28 mouse cellular contexts compared by ENCODE assay signal in the genomic region with DNA sequence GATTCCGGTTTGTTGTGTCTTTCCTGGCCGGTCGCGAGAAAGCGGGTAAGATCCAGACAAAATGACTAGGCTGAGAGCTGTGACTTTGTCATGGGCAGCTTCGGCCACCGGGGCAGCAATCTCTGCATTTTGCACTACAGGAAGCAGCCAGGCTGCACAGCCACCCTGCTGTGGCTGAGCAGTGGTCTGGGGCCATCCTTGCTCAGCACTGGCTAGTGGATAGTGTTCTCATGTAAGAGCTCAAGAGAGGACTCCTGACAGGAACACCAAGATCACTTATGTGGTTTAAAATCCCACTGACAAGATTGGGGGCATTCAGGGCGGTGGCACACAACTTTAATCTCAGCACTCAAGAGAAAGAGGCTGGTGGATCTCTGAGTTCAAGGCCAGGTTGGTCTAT.
"Had no signal": no experiment of that assay in that cellular context is flagged by ENCODE, and none has a peak within 500 bp of the region (broad histone marks: within the 10 kb centered on the region; RNA-seq: fewer than 3 reads in every experiment).

No protein-coding gene starts in this region.

- H3K9ac ChIP-seq: heart, embryonic 13.5 days; heart, embryonic 15.5 days; hindbrain, embryonic 13.5 days; hindbrain, embryonic 15.5 days; kidney, embryonic 15.5 days; limb, embryonic 12.5 days; liver, embryonic 13.5 days; liver, embryonic 15.5 days; liver, postnatal 0 days had no signal

- H3K4me1 ChIP-seq: heart, embryonic 13.5 days; heart, embryonic 15.5 days; kidney, embryonic 15.5 days; limb, embryonic 12.5 days; liver, embryonic 13.5 days; liver, embryonic 15.5 days had no signal

- H3K4me2 ChIP-seq: heart, embryonic 11.5 days; heart, embryonic 13.5 days; heart, embryonic 15.5 days; hindbrain, embryonic 13.5 days; hindbrain, embryonic 15.5 days; kidney, embryonic 15.5 days; limb, embryonic 12.5 days; liver, embryonic 11.5 days; liver, embryonic 13.5 days; liver, embryonic 15.5 days had no signal

- H3K27me3 ChIP-seq: heart, embryonic 13.5 days; heart, embryonic 15.5 days; hindbrain, embryonic 13.5 days; hindbrain, embryonic 15.5 days; kidney, embryonic 15.5 days; limb, embryonic 12.5 days; liver, embryonic 13.5 days; liver, embryonic 15.5 days had no signal

- H3K9me3 ChIP-seq: heart, embryonic 13.5 days; heart, embryonic 15.5 days; hindbrain, embryonic 13.5 days; hindbrain, embryonic 15.5 days; kidney, embryonic 15.5 days; limb, embryonic 10.5 days; limb, embryonic 12.5 days; liver, embryonic 13.5 days; liver, embryonic 15.5 days had no signal

- H3K27ac ChIP-seq: gastrocnemius, adult 2 months; heart, embryonic 13.5 days; heart, embryonic 15.5 days; hindbrain, embryonic 13.5 days; hindbrain, embryonic 15.5 days; hindbrain, postnatal 0 days; kidney, embryonic 15.5 days; kidney, postnatal 0 days; left cerebral cortex, adult 2 months; limb, embryonic 10.5 days; limb, embryonic 12.5 days; liver, embryonic 13.5 days; liver, embryonic 15.5 days had no signal

- H3K36me3 ChIP-seq: heart, embryonic 13.5 days; heart, embryonic 15.5 days; hindbrain, embryonic 13.5 days; hindbrain, embryonic 15.5 days; kidney, embryonic 15.5 days; limb, embryonic 10.5 days; limb, embryonic 12.5 days; liver, embryonic 13.5 days; liver, embryonic 15.5 days had no signal

- H3K4me3 ChIP-seq: gastrocnemius, adult 2 months; heart, embryonic 13.5 days; heart, embryonic 15.5 days; hindbrain, embryonic 13.5 days; hindbrain, embryonic 15.5 days; kidney, embryonic 15.5 days; left cerebral cortex, adult 2 months; limb, embryonic 10.5 days; limb, embryonic 12.5 days; liver, embryonic 13.5 days; liver, embryonic 15.5 days had no signal

- DNase-seq: gastrocnemius, adult 2 months; gastrocnemius, postnatal 14 days; gastrocnemius, postnatal 36 days; heart, adult 18-20 months; heart, postnatal 14 days; heart, postnatal 36 days; kidney, adult 11 months; kidney, adult 2 months; kidney, adult 9 months; kidney, postnatal 14 days; kidney, postnatal 36 days; layer of hippocampus, adult 9-11 months; liver; liver, embryonic 13.5 days; liver, postnatal 0 days had no signal
